ENCODE assay signal across 8 mouse cellular contexts in genomic region chr5:75871120-75871519, GRCm38 (mm10).
A peak's percentile ranks its signal among the peaks of the same experiment; 100 is the strongest.
DNase-seq lines count a peak whose midpoint lies in the region; ATAC-seq and TF ChIP-seq lines count a peak whose summit lies in the region.

No protein-coding gene starts in this region.

- no peaks in the 10 kb centered on the region for H3K9me3 ChIP-seq in kidney, embryonic 15.5 days (replicated peaks)
- no peaks in the 10 kb centered on the region for H3K9me3 ChIP-seq in limb, embryonic 14.5 days (ENCODE audit: control insufficient read depth, low read length)

- 0 out of 2 replicates have a peak, but pooled peaks have one; percentile 62 for ATAC-seq in kidney, embryonic 15.5 days (replicated peaks; ENCODE audit: low FRiP score)
- peak; percentile 62; the same call in 1 of the 2 replicates for ATAC-seq in limb, embryonic 14.5 days (ENCODE audit: low FRiP score, low read depth)

- H3K4me3 ChIP-seq in spleen, adult 2 months (ENCODE audit: extremely low read depth, insufficient read depth, insufficient read length), result no peak overlapping the region
- H3K4me3 ChIP-seq in kidney, embryonic 15.5 days (replicated peaks), result no peak overlapping the region
- no peak overlapping the region for H3K4me3 ChIP-seq in limb, embryonic 14.5 days (replicated peaks; ENCODE audit: low read length)

- TF ChIP-seq POLR2A in spleen, adult 2 months (IDR thresholded peaks at IDR 0.05; ENCODE audit: low read depth, low read length), result no peak
- TF ChIP-seq POLR2A in limb, embryonic 14.5 days (IDR thresholded peaks at IDR 0.05; ENCODE audit: borderline replicate concordance, extremely low read depth, insufficient read depth, insufficient read length), result no peak

- no peak overlapping the region for H3K27ac ChIP-seq in spleen, adult 2 months (ENCODE audit: insufficient read depth, low read length)
- H3K27ac ChIP-seq in kidney, embryonic 15.5 days, result no peak overlapping the region
- H3K27ac ChIP-seq in limb, embryonic 14.5 days (replicated peaks; ENCODE audit: low read depth, low read length), result no peak overlapping the region

- WGBS in spleen, adult 2 months, result 17% methylated on average over 8 of the region's 8 CpGs
- WGBS in kidney, embryonic 15.5 days, result 28% methylated on average over 8 of the region's 8 CpGs
- 31% methylated on average over 8 of the region's 8 CpGs for WGBS in limb, embryonic 14.5 days

- H3K9ac ChIP-seq in kidney, embryonic 15.5 days, result no peak overlapping the region
- no peak overlapping the region for H3K9ac ChIP-seq in limb, embryonic 14.5 days (ENCODE audit: low read depth, low read length, severe bottlenecking)

- H3K4me1 ChIP-seq in spleen, adult 2 months (ENCODE audit: control insufficient read depth, insufficient read depth, insufficient read length), result no peaks in the 10 kb centered on the region
- H3K4me1 ChIP-seq in kidney, embryonic 15.5 days, result 0 out of 2 replicates have a peak, but pooled peaks cover 2% of the 10 kb centered on the region
- H3K4me1 ChIP-seq in limb, embryonic 14.5 days (ENCODE audit: control insufficient read depth, insufficient read depth, low read length), result no peaks in the 10 kb centered on the region

- peak; percentile 27; the same call in 1 of the 2 replicates for TF ChIP-seq CTCF in spleen, adult 2 months (IDR thresholded peaks at IDR 0.05; ENCODE audit: extremely low read depth, insufficient read depth, insufficient read length, insufficient replicate concordance)

- H3K4me2 ChIP-seq in kidney, embryonic 15.5 days, result no peak overlapping the region
- no peak overlapping the region for H3K4me2 ChIP-seq in limb, embryonic 14.5 days (replicated peaks; ENCODE audit: low read depth, low read length, severe bottlenecking)

- no peaks in the 10 kb centered on the region for H3K36me3 ChIP-seq in spleen, adult 2 months (ENCODE audit: control insufficient read depth, insufficient read depth, low read length)
- H3K36me3 ChIP-seq in kidney, embryonic 15.5 days, result no peaks in the 10 kb centered on the region
- no peaks in the 10 kb centered on the region for H3K36me3 ChIP-seq in limb, embryonic 14.5 days (ENCODE audit: control insufficient read depth, insufficient read depth, low read length)

- H3K27me3 ChIP-seq in spleen, adult 2 months (ENCODE audit: control insufficient read depth, insufficient read depth, low read length), result no peaks in the 10 kb centered on the region
- no peaks in the 10 kb centered on the region for H3K27me3 ChIP-seq in kidney, embryonic 15.5 days
- H3K27me3 ChIP-seq in limb, embryonic 14.5 days (ENCODE audit: control insufficient read depth, insufficient read depth, low read length), result no peaks in the 10 kb centered on the region

- peak; percentile 2 to 21 for DNase-seq in spleen, adult 2 months (ENCODE audit: low read depth in 1 of 2, low spot score in 2 of 2)
- no peak for DNase-seq in spleen, adult 12 weeks (ENCODE audit: low spot score)
- DNase-seq in c-Kit-positive CD71-negative TER-119-negative erythroid progenitor cells, embryonic 14.5 days (ENCODE audit: low read depth), result peak; percentile 88
- peak; percentile 86 for DNase-seq in gastrocnemius, adult 18-20 months (ENCODE audit: low spot score)
- peak; percentile 81 for DNase-seq in limb, embryonic 14.5 days (ENCODE audit: low spot score)
- peak; percentile 33 for DNase-seq in retina, adult 2 months (ENCODE audit: low read depth, low spot score)
- DNase-seq in urinary bladder, postnatal 25 days (ENCODE audit: low spot score), result peak; percentile 65
